Mouse (Mus musculus): ENCODE data around the gene Rcor3.

- TF ChIP-seq CTCF (IDR thresholded peaks at IDR 0.05; ENCODE audit: extremely low read depth, insufficient read length, insufficient replicate concordance, low read depth, low read length) (no peak; the same call in 1 of the 2 replicates), POLR2A (IDR thresholded peaks at IDR 0.05; ENCODE audit: low read depth, low read length) (no peak)
Observed at GRCm38 (mm10) chr1:192109169-192109568, 28.7 kb downstream of the Rcor3 start.
